Mouse (Mus musculus) small intestine, adult 2 months (tissue): ENCODE data around the gene Itpkb.

Source experiments
- CTCF ChIP-seq: fragments of 200-500 bp; IDR thresholded peaks from 2 replicates; pipeline ENCODE4 v1.5.1; 2012; ENCODE audit warnings: low read depth, mild to moderate bottlenecking, control low read depth, inconsistent platforms, low read length, moderate library complexity, mixed read lengths; ENCODE audit not compliant: insufficient replicate concordance, insufficient read length; ENCODE audit errors: extremely low read depth
- POLR2A ChIP-seq: fragments of 200-500 bp; IDR thresholded peaks from 2 replicates; pipeline ENCODE4 v1.6.1; 2012; ENCODE audit warnings: low read depth, mild to moderate bottlenecking, control low read depth, inconsistent platforms, low read length, moderate library complexity

- no peak for TF ChIP-seq POLR2A
- no peak for TF ChIP-seq CTCF
Measured at GRCm38 (mm10) chr1:180393017-180393797, 62.9 kb downstream of the Itpkb start.
